Mouse (Mus musculus) cerebellum, adult 9-10 months (tissue): ENCODE data around the gene Phactr2.

Experiments
- DNase-seq: peaks from one replicate; pipeline ENCODE4 v3.0.0; 2022

Phactr2 gene

DNA sequence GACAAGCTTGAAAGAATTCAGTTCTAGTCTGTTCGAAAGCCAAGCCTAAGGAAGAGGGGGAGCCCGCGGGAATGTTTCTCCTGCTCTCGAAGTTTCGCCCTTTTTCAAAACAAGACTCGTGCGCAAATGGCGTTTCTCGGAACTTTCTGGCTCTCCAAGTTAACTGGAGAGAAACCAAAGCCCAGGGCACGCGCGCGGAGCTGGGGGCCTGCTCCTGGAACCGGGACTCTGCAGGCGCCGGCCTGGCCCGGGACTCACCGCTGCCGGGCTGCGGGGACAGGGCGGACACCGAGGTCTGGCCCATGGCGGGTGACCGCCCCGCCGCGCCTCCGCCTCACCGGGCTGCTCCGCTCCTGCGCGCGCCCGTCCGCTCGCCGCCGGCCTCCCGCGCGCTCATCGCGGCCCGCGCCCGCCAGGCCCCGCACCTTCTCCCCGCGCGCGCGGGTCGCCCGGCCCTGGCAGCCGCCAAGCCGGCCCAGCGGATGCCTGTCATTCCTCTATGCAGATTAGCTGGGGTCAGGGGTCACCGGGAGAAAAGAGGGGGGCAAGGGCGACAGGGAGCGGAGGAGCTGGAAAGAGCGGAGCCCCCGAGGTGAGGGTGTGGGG is 150.3 kb downstream of the Phactr2 start:
- peak; percentile 16 for DNase-seq

- no peak for DNase-seq
Measured at GRCm38 (mm10) chr10:13323139-13323805, 150.9 kb downstream of the Phactr2 start.

GRCm38 (mm10) chr10:13314999-13315398 is 159.2 kb downstream of the Phactr2 start:
- DNase-seq: no peak

DNA sequence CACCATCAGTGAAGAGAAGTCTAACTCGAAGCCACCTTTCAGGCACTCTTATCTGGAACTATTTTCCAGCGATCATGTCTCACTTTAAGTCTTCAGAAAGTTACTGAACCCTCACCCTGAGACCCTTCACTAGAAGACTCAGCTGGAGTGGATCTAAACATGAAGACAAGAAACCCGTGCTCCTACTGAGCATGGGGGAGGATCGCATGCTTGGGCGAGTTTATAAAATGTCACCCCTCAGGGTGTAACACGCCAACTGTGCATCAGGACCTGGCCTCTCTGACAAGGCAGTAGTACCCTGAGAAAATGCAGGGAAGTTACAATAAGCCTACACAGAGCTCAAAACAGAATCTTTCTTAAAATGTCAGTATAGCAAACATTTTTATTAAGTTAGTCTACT is 161.6 kb downstream of the Phactr2 start:
- DNase-seq: no peak

GRCm38 (mm10) chr10:13311612-13312011 is 162.6 kb downstream of the Phactr2 start:
- DNase-seq: no peak

DNA sequence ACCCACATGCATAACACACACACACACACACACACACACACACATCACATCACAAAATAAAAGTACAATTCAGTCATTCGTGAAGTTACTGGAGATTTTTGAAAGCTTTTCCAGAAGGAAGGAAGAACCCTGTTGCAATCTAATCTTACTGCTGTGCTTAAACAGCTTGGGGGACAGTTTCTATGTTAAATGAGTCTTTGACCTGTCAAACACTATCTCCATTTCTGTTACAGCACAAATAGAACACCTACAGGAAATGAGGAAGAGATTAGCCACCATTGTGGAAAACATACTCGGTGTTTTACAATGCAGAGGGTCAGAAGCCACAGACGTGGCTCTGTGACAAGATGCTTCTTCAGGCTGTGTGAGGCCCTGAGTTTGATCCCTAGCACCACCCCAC is 164.1 kb downstream of the Phactr2 start:
- DNase-seq: no peak

- no peak for DNase-seq
Measured at GRCm38 (mm10) chr10:13304641-13305241, 169.5 kb downstream of the Phactr2 start.

DNA sequence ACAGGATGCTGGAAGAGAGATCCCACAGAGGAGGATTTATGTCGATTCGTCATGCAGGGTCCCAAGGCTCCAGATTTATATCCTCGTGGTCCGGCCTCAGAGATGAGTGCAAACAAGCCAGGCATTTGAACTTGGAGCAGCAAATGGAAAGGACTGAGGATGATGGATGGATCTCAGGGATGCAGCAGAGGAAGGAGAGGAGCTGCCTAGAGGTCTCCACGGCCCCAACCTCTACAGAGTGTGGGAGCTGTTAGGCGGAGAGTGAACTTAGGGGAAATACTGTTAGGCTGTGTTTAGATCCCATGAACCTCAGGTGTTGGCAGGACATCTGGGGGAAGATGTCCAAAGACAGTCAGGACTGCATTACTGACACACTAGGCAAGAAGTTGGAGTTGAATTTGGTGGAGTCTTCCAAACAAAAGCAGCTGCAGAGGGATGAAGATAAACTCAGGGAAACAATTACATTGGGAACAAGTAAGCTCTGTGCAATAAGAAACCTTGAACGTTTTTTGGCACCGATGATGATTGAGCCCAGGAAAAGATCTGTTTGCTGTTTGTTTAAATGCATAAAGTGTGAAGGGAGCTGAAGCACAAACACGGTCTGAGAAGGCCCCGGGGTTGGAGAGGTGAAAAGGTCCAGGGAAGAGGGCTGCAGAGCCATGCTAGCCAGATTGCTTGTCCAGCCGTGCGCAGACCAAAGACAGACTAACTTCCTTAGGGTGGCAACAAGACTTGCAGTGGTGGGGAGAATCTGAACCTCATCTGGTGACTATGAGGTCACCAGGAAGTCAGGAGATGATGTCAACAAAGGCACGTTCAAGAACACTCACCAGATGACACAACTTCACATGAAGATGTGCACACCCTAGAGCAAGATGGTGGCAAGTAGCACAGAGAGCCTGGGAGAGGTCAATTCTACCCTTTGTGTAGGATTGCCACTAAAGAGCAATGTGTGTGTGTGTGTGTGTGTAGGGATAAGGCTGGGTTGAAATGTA is 170.6 kb downstream of the Phactr2 start:
- no peak for DNase-seq

DNA sequence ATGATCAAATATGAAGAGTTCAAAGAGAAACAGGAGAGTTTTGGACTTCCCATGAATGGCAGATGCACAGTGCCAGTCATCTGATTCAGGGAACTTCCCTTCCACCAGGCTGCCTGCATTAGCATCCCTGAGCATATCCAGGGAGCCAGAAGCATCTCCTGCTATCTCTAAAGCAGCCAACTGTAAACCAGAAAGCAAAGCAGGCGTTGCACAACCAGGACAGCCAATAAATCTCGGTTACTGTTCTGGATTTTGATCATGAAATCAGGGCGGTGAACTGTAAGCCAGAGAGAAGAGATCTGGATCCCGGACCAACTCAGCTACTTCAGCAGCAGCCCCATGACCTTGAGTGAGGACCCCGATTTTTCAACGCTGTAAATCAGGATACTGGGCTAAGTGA is 173.6 kb downstream of the Phactr2 start:
- DNase-seq: no peak

DNA sequence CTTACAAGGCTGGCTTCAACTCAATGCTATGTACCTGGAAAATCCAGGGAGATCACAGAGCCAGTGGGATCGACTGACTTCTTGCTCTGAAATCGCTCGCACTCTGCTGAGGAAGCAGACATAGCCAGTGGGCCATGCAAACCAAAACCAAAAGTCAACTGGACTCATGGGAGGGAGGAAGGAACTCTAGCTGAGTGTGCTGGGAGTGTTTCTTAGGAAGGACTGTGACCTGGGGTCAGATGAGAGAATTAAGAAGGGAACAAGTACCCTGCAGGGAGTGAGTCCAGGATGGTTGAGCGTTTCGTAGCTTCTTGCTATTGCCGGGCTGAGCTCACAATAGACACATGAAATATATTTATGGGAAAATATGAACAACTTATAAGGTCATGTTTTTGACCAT is 174.0 kb downstream of the Phactr2 start:
- no peak for DNase-seq

DNA sequence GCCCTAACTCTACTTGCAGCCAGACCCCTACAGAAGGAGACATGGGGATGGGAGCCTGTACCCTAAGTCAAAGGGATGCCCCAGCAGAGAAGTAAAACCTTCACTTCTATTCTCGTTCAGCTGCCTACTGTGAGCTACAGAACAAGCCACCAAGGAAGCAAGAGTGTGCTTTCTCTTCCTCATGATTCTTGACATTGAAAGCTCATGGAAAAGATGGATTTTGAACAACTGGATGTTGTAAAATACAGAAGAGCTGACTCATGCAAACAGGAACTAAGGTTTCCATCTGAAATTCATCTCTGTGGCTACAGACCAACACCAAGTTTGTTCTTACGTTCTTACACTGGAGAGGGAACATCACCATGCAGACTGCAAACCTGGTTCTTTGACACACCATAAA is 179.3 kb downstream of the Phactr2 start:
- no peak for DNase-seq

DNA sequence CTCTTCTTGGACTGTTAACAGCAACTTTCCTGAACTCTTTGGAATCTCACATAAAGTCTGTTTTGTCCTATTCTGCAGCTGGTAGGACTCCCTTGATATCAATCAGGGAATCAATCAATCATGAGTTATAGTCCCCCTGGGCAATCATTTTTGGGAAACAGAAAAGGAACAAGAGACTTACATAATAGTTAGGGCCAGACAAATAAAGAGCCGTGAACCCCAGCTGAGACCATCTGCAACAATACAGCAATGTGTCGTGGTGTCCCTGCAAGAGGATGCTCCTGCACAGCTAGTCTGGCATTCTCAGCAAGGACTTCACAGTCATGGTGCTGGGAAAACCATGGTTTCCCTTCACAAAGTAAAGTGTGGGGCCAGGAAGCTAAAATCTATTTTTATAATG is 182.2 kb downstream of the Phactr2 start:
- DNase-seq: no peak

GRCm38 (mm10) chr10:13289252-13289961 is 184.8 kb downstream of the Phactr2 start:
- no peak for DNase-seq

DNA sequence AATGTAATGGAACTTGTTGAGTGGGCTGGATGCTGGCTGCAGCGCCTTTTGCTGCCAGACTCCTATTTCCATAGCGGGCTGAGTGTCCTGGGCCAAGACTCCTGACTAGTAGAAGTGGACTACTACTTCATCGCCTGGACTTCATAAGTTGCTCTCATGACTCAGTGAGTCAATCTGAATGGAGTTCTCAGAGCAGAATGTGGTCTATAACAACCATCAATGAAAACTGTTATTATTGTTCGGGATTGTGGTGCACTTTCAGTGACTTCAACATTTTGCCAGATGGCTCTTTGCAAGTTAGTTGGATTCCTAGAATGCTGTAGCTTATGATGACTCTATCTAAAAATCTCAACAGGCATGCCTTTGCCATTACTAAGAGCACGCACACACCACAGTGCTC is 185.9 kb downstream of the Phactr2 start:
- no peak for DNase-seq

- DNase-seq: no peak
Measured at GRCm38 (mm10) chr10:13283441-13283840, 190.8 kb downstream of the Phactr2 start.

DNA sequence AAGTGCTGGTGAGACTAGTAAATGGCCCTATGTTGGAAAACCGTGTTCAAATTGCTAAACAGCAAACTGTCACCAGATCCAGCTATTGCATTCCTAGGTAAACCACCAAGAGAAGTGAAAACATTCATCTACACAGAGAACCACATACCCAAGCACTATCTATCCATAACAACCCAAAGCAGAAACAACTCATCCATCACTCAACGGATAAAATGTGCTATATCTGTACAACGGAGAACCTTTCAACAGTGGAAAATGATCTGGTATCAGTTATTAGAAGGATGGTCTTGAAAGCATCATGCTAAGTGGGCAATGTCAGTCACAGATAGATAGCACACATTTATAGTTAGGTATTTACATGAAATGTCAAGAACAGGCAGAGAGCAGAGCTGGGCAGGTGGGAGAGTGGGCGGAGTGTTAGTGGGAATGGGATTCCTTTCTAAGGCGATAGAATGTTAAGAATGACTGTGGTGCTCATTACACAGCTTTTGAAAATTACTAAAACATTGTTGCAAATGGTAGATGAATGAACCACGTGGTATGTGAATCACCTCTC is 193.8 kb downstream of the Phactr2 start:
- no peak for DNase-seq

- no peak for DNase-seq
Measured at GRCm38 (mm10) chr10:13276298-13276697, 197.9 kb downstream of the Phactr2 start.

DNA sequence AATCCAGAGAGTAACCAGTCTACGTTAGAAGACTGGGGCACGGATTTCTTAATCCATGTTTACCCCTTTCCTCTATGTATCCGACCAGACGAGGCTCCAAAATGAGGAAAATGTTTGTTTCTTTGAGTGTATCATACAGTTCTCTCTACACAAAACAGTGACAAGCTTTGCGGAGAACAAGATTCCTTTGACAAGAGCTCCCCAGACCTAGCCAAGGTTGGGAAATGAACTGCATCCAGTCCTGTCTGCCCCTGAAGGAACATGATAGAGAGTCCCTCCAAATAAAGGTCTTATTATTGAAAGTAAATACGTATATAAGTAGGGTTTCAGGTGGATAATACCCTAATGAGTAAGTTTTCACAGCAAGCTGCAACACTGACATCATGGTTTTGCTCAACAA is 199.1 kb downstream of the Phactr2 start:
- DNase-seq: no peak

- no peak for DNase-seq
Measured at GRCm38 (mm10) chr10:13274699-13275098, 199.5 kb downstream of the Phactr2 start.

GRCm38 (mm10) chr10:13273756-13274155 is 200.5 kb downstream of the Phactr2 start:
- no peak for DNase-seq

DNA sequence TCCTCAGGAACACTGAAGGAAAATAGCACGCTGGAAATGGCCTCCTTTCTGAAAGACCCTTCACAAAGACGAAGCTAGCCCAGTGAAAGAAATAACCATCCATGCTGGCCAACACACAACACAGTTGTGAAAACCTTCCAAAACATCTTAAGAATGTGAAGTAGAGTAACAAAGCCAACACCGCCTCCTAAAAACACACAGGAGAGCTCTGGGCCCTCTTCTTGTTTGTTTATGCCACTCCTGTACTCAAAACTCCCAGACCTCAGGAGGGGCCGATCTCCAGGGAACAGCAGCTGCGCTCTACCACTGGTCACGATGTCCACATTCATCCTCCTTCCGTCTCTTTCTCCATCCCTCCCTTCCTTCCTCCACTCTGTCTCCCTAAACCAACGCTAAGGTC is 202.5 kb downstream of the Phactr2 start:
- DNase-seq: no peak

GRCm38 (mm10) chr10:13271099-13271498 is 203.1 kb downstream of the Phactr2 start:
- DNase-seq: no peak
